Mouse (Mus musculus): ENCODE data around the gene Jund. TPM values are rescaled to one million over a fixed set of nuclear protein-coding genes. Genes with fewer than 3 reads are reported as not detected.

Gene Jund
- polyA plus RNA-seq, 1 experiment, result 246 TPM

GRCm38 (mm10) chr8:70696946-70697345, 1.8 kb upstream of the Jund start:
- no peaks in the 10 kb centered on the region for H3K27me3 ChIP-seq (ENCODE audit: control insufficient read depth, insufficient read depth, insufficient read length)
- TF ChIP-seq REST (IDR thresholded peaks at IDR 0.05; ENCODE audit: insufficient read depth, insufficient read length) (no peak), MYOD1 (IDR thresholded peaks at IDR 0.05; ENCODE audit: control insufficient read depth in 1 of 3, insufficient read length in 2 of 3, low read depth in 2 of 3) (no peak), SRF (IDR thresholded peaks at IDR 0.05; ENCODE audit: control insufficient read depth, insufficient read length, low read depth) (no peak), TCF12 (IDR thresholded peaks at IDR 0.05; ENCODE audit: insufficient read depth, poor library complexity, severe bottlenecking) (no peak), CEBPB (IDR thresholded peaks at IDR 0.05; ENCODE audit: insufficient read depth, poor library complexity, severe bottlenecking) (no peak), POLR2AphosphoS2 (IDR thresholded peaks at IDR 0.05; ENCODE audit: insufficient read length, low read depth) (no peak), USF1 (IDR thresholded peaks at IDR 0.05; ENCODE audit: low read depth) (no peak), TCF3 (IDR thresholded peaks at IDR 0.05; ENCODE audit: insufficient read length, low read depth) (no peak), MAX (IDR thresholded peaks at IDR 0.05; ENCODE audit: low read depth) (no peak), POLR2A (IDR thresholded peaks at IDR 0.05; ENCODE audit: insufficient read length, low read depth) (no peak), E2F4 (IDR thresholded peaks at IDR 0.05; ENCODE audit: insufficient read depth) (no peak), MYOG (IDR thresholded peaks at IDR 0.05; ENCODE audit: control insufficient read depth in 1 of 3, insufficient read depth in 1 of 3, insufficient read length in 2 of 3, low read depth in 2 of 3) (no peak)
- H3K4me2 ChIP-seq (ENCODE audit: low read depth), result peak overlapping the region; percentile 6
- H3K4me3 ChIP-seq, result no peak overlapping the region
- H3K36me3 ChIP-seq (ENCODE audit: control insufficient read depth, insufficient read depth), result no peaks in the 10 kb centered on the region
- peaks cover 20% of the 10 kb centered on the region for H3K79me2 ChIP-seq (ENCODE audit: control insufficient read depth, insufficient read depth)
- H3ac ChIP-seq (ENCODE audit: control insufficient read depth, insufficient read length), result no peak overlapping the region

GRCm38 (mm10) chr8:70697366-70698250, 1.1 kb upstream of the Jund start:
- peak overlapping the region; percentile 68 for H3ac ChIP-seq (ENCODE audit: control insufficient read depth, insufficient read length)
- TF ChIP-seq TCF12 (IDR thresholded peaks at IDR 0.05; ENCODE audit: insufficient read depth, poor library complexity, severe bottlenecking) (no peak), TCF3 (IDR thresholded peaks at IDR 0.05; ENCODE audit: insufficient read length, low read depth) (no peak), CEBPB (IDR thresholded peaks at IDR 0.05; ENCODE audit: insufficient read depth, poor library complexity, severe bottlenecking) (no peak), POLR2AphosphoS2 (IDR thresholded peaks at IDR 0.05; ENCODE audit: insufficient read length, low read depth) (no peak), REST (IDR thresholded peaks at IDR 0.05; ENCODE audit: insufficient read depth, insufficient read length) (no peak), E2F4 (IDR thresholded peaks at IDR 0.05; ENCODE audit: insufficient read depth) (no peak), USF1 (IDR thresholded peaks at IDR 0.05; ENCODE audit: low read depth) (no peak), SRF (IDR thresholded peaks at IDR 0.05; ENCODE audit: control insufficient read depth, insufficient read length, low read depth) (no peak), MAX (IDR thresholded peaks at IDR 0.05; ENCODE audit: low read depth) (no peak), MYOD1 (IDR thresholded peaks at IDR 0.05; ENCODE audit: control insufficient read depth in 1 of 3, insufficient read length in 2 of 3, low read depth in 2 of 3) (no peak), POLR2A (IDR thresholded peaks at IDR 0.05; ENCODE audit: insufficient read length, low read depth) (no peak), MYOG (IDR thresholded peaks at IDR 0.05; ENCODE audit: control insufficient read depth in 1 of 3, insufficient read depth in 1 of 3, insufficient read length in 2 of 3, low read depth in 2 of 3) (no peak)

GRCm38 (mm10) chr8:70699116-70699833, 526 bp downstream of the Jund start:
- no peak for TF ChIP-seq MAX (IDR thresholded peaks at IDR 0.05; ENCODE audit: low read depth)
- TF ChIP-seq POLR2AphosphoS2 (IDR thresholded peaks at IDR 0.05; ENCODE audit: insufficient read length, low read depth), result peak; percentile 13
- peak overlapping the region; percentile 94 for H3K4me3 ChIP-seq
- H3K36me3 ChIP-seq (ENCODE audit: control insufficient read depth, insufficient read depth), result no peaks in the 10 kb centered on the region
- H3K27me3 ChIP-seq (ENCODE audit: control insufficient read depth, insufficient read depth, insufficient read length), result no peaks in the 10 kb centered on the region
- H3K79me2 ChIP-seq (ENCODE audit: control insufficient read depth, insufficient read depth), result peaks cover 20% of the 10 kb centered on the region
- H3ac ChIP-seq (ENCODE audit: control insufficient read depth, insufficient read length), result peak overlapping the region; percentile 68
- no peak overlapping the region for H3K4me2 ChIP-seq (ENCODE audit: low read depth)

More at GRCm38 (mm10) chr8:70697366-70698250, 1.1 kb upstream of the Jund start:
- Histone ChIP-seq H3K36me3 (ENCODE audit: control insufficient read depth, insufficient read depth) (no peaks in the 10 kb centered on the region), H3K27me3 (ENCODE audit: control insufficient read depth, insufficient read depth, insufficient read length) (no peaks in the 10 kb centered on the region), H3K4me3 (peak overlapping the region; percentile 94), H3K4me2 (ENCODE audit: low read depth) (peak overlapping the region; percentile 83), H3K79me2 (ENCODE audit: control insufficient read depth, insufficient read depth) (peaks cover 20% of the 10 kb centered on the region)

GRCm38 (mm10) chr8:70699834-70700554, 1.2 kb downstream of the Jund start:
- Histone ChIP-seq H3K79me2 (ENCODE audit: control insufficient read depth, insufficient read depth) (peaks cover 20% of the 10 kb centered on the region), H3K4me2 (ENCODE audit: low read depth) (peak overlapping the region; percentile 89), H3ac (ENCODE audit: control insufficient read depth, insufficient read length) (peak overlapping the region; percentile 68), H3K36me3 (ENCODE audit: control insufficient read depth, insufficient read depth) (no peaks in the 10 kb centered on the region), H3K27me3 (ENCODE audit: control insufficient read depth, insufficient read depth, insufficient read length) (no peaks in the 10 kb centered on the region), H3K4me3 (peak overlapping the region; percentile 94)
- TF ChIP-seq POLR2AphosphoS2 (IDR thresholded peaks at IDR 0.05; ENCODE audit: insufficient read length, low read depth) (peak; percentile 92), POLR2A (IDR thresholded peaks at IDR 0.05; ENCODE audit: insufficient read length, low read depth) (peak; percentile 84), CEBPB (IDR thresholded peaks at IDR 0.05; ENCODE audit: insufficient read depth, poor library complexity, severe bottlenecking) (no peak), TCF12 (IDR thresholded peaks at IDR 0.05; ENCODE audit: insufficient read depth, poor library complexity, severe bottlenecking) (no peak), E2F4 (IDR thresholded peaks at IDR 0.05; ENCODE audit: insufficient read depth) (no peak), MAX (IDR thresholded peaks at IDR 0.05; ENCODE audit: low read depth) (no peak), MYOD1 (IDR thresholded peaks at IDR 0.05; ENCODE audit: control insufficient read depth in 1 of 3, insufficient read length in 2 of 3, low read depth in 2 of 3) (peak in 2 of 3 experiments; percentile 89 to 92), MYOG (IDR thresholded peaks at IDR 0.05; ENCODE audit: control insufficient read depth in 1 of 3, insufficient read depth in 1 of 3, insufficient read length in 2 of 3, low read depth in 2 of 3) (peak; percentile 72 to 95 (median 93)), REST (IDR thresholded peaks at IDR 0.05; ENCODE audit: insufficient read depth, insufficient read length) (no peak), SRF (IDR thresholded peaks at IDR 0.05; ENCODE audit: control insufficient read depth, insufficient read length, low read depth) (no peak), TCF3 (IDR thresholded peaks at IDR 0.05; ENCODE audit: insufficient read length, low read depth) (peak; percentile 75), USF1 (IDR thresholded peaks at IDR 0.05; ENCODE audit: low read depth) (no peak)
